In the genomic region with DNA sequence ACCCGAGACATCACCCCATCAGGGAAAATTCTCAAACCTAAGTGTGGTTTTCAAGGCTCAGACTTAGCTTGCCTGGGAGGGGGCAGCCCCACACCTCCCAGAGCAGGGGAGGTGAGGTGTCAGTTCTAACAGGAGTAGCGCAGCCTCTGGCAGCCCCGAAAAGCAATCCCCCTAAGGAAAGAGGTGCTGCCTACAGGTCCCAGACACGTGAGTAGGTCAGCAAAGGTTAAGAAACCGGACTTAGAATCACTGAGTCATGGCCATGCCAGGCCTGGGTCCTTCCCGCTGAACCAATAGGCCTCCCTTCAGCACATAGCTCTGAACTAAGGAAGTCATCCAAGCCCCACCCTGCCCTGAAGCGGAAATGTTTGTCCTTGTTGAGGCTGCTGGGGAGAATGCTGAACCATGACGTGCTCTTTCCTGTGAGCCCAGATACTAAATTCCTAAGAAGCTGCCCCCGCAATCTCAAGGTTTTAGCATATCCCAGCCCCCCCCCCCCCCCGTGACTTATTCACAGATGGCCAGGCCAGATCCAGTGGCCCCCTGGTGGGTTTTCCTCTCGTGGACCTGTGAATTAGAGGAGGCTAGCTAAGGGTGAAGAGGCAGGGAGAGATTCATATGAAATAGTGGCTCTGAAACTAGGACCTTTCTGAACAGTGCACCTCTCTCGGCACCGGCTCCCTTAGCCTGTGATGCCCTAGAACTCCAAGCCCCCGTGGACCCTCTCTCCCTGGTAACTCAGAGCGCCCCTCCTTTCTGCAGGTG, we compare ENCODE assay signal across 1 mouse cellular context.
TF ChIP-seq lines count a peak whose summit lies in the region.

No protein-coding gene starts in this region.

TF ChIP-seq in MEL, 35 proteins besides CTCF, POLR2A, EP300 and RAD21 (continued from another document):
- TF ChIP-seq MXI1 (IDR thresholded peaks at IDR 0.05; ENCODE audit: low read depth, low read length), result no peak; the same call in 1 of the 2 replicates
- no peak; the same call in 1 of the 2 replicates for TF ChIP-seq POLR2AphosphoS2 (IDR thresholded peaks at IDR 0.05; ENCODE audit: low read length)
- TF ChIP-seq TCF12 (IDR thresholded peaks at IDR 0.05; ENCODE audit: low read depth, low read length), result 0 out of 2 replicates have a peak, but pooled peaks have one; percentile 12
- TF ChIP-seq KAT2A (conservative IDR thresholded peaks at IDR 0.05; ENCODE audit: low read depth, low read length), result no peak
- TF ChIP-seq SMC3 (IDR thresholded peaks at IDR 0.05; ENCODE audit: low read depth, low read length), result no peak
- no peak for TF ChIP-seq JUND (IDR thresholded peaks at IDR 0.05; ENCODE audit: low read depth, low read length)
- TF ChIP-seq RCOR1 (IDR thresholded peaks at IDR 0.05; ENCODE audit: low read depth, low read length), result no peak
- TF ChIP-seq ZNF384 (IDR thresholded peaks at IDR 0.05; ENCODE audit: low read depth, low read length), result no peak; the same call in 1 of the 2 replicates
- TF ChIP-seq ZC3H11A (IDR thresholded peaks at IDR 0.05; ENCODE audit: low read depth, low read length), result no peak
- TF ChIP-seq ETS1 (IDR thresholded peaks at IDR 0.05; ENCODE audit: low read depth, low read length), result peak; percentile 51; the same call in 1 of the 2 replicates
- no peak for TF ChIP-seq MAX (IDR thresholded peaks at IDR 0.05; ENCODE audit: low read length)
- no peak for TF ChIP-seq CHD1 (IDR thresholded peaks at IDR 0.05; ENCODE audit: low read depth, low read length)
- TF ChIP-seq SIN3A (IDR thresholded peaks at IDR 0.05; ENCODE audit: low read length), result no peak
- TF ChIP-seq CHD2 (IDR thresholded peaks at IDR 0.05; ENCODE audit: low read length), result no peak
- TF ChIP-seq MAZ (IDR thresholded peaks at IDR 0.05; ENCODE audit: low read depth, low read length), result no peak
- no peak for TF ChIP-seq TAL1 (IDR thresholded peaks at IDR 0.05; ENCODE audit: low read length)
- TF ChIP-seq MEF2A (IDR thresholded peaks at IDR 0.05; ENCODE audit: extremely low read depth, insufficient replicate concordance, low read depth, low read length, poor library complexity, severe bottlenecking), result no peak
- TF ChIP-seq USF1 (IDR thresholded peaks at IDR 0.05; ENCODE audit: low read depth, low read length), result no peak
- no peak for TF ChIP-seq MYC (IDR thresholded peaks at IDR 0.05; ENCODE audit: low read depth, low read length)
- peak; percentile 66 for TF ChIP-seq ELF1 (IDR thresholded peaks at IDR 0.05; ENCODE audit: low read depth, low read length)
- TF ChIP-seq GABPA (IDR thresholded peaks at IDR 0.05; ENCODE audit: low read depth, low read length), result no peak
- TF ChIP-seq TBP (IDR thresholded peaks at IDR 0.05; ENCODE audit: low read depth, low read length), result peak; percentile 58; the same call in 1 of the 2 replicates
- no peak for TF ChIP-seq USF2 (IDR thresholded peaks at IDR 0.05; ENCODE audit: borderline replicate concordance in 1 of 2, insufficient read depth in 1 of 2, low read depth in 1 of 2, low read length in 2 of 2)
- TF ChIP-seq MAFK (IDR thresholded peaks at IDR 0.05; ENCODE audit: borderline replicate concordance, low read depth, low read length), result no peak
- TF ChIP-seq UBTF (IDR thresholded peaks at IDR 0.05; ENCODE audit: borderline replicate concordance, insufficient read depth, low read depth, low read length), result no peak
- no peak for TF ChIP-seq GATA1 (IDR thresholded peaks at IDR 0.05; ENCODE audit: low read depth, low read length)
- no peak for TF ChIP-seq NRF1 (IDR thresholded peaks at IDR 0.05; ENCODE audit: insufficient read depth, low read depth, low read length, poor library complexity, severe bottlenecking)
- TF ChIP-seq ZKSCAN1 (IDR thresholded peaks at IDR 0.05; ENCODE audit: low read depth, low read length), result no peak
- TF ChIP-seq E2F4 (IDR thresholded peaks at IDR 0.05; ENCODE audit: borderline replicate concordance, low read depth, low read length), result no peak
- TF ChIP-seq MYB (IDR thresholded peaks at IDR 0.05; ENCODE audit: low read depth, low read length), result no peak
- TF ChIP-seq HCFC1 (IDR thresholded peaks at IDR 0.05; ENCODE audit: low read depth, low read length), result 0 out of 2 replicates have a peak, but pooled peaks have one; percentile 63
TF ChIP-seq in MEL: peak in this region for 7.
